Mouse (Mus musculus) liver, adult 2 months (tissue): Measurements from ENCODE around the gene Nynrin.

Experiments used
- CTCF ChIP-seq: fragments of 200-500 bp; IDR thresholded peaks from 2 replicates; pipeline ENCODE4 v1.5.1; 2011; ENCODE audit warnings: low read depth, low read length, control low read depth
- POLR2A ChIP-seq: fragments of 200-500 bp; IDR thresholded peaks from 2 replicates; pipeline ENCODE4 v1.6.1; 2011; ENCODE audit warnings: low read length, control low read depth; ENCODE audit not compliant: insufficient read depth; ENCODE audit errors: extremely low read depth

DNA sequence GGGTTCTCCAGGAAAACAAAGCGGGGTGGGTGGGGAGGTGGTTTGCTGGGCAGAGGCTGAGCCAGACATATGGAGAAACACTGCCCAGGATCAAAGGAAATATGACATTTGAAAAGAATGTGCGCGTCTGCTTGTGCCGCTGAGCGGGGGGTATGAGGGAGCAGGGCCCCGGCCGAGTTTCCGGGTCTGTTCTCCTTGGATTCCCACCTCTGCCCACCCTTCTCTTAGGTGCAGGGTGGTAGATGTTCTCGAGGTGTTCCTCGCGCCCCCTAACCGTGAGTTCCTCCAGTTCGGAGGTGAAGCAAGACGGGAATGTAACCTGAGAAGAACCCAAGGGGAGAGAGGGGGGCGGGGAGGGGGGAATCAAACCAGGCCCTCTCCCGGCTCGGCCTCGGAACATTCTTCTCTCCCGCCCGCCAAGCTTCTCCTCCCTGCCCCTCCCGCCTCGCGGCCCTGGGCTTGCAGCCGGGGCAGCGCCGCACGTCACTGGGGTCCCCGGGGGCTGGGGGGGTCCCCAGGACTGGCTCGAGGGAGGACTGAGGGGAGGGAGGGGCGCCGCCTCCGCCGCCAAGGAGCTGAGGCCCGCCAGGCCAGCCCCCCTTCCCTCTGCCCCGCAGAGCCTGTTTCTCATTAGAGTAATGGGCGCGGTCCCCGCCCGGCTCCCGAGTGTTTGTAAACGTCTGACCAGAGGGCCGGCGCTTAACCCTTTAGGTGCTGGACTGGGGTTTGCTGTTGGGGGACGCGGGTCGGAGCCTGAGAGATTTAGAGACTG is 30.6 kb upstream of the Nynrin start, which contains the start of gene Nfatc4:
- TF ChIP-seq CTCF (no peak), POLR2A (no peak)
